Mouse (Mus musculus): Measurements from ENCODE around the gene Slc6a13. TPM values are rescaled to one million over a fixed set of nuclear protein-coding genes. Genes with fewer than 3 reads are reported as not detected.

The Slc6a13 gene
- total and polyA plus RNA-seq, 3 experiments, result 1.0 to 1.5 TPM; not detected in 1

GRCm38 (mm10) chr6:121326486-121327069, 26.6 kb downstream of the Slc6a13 start:
- no peak overlapping the region for H3K4me3 ChIP-seq (ENCODE audit: control insufficient read depth in 1 of 2, insufficient read depth in 1 of 2, low read depth in 2 of 2, low read length in 2 of 2)
- no peak for DNase-seq (ENCODE audit: low read depth, low spot score)

GRCm38 (mm10) chr6:121328417-121328884, 28.4 kb downstream of the Slc6a13 start:
- no peak for DNase-seq (ENCODE audit: low read depth, low spot score)
- TF ChIP-seq CTCF (IDR thresholded peaks at IDR 0.05 in 2 of 3, conservative IDR thresholded peaks at IDR 0.05 in 1 of 3; ENCODE audit: control insufficient read depth in 1 of 3, insufficient read depth in 1 of 3, low read depth in 2 of 3, low read length in 3 of 3, poor library complexity in 1 of 3, severe bottlenecking in 1 of 3), result no peak
- no peak for TF ChIP-seq MAZ (IDR thresholded peaks at IDR 0.05; ENCODE audit: low read depth, low read length)
- TF ChIP-seq RAD21 (IDR thresholded peaks at IDR 0.05; ENCODE audit: low read depth, low read length), result no peak

More at GRCm38 (mm10) chr6:121326486-121327069, 26.6 kb downstream of the Slc6a13 start:
- Histone ChIP-seq H3K27ac (ENCODE audit: control insufficient read depth, low read depth, low read length) (no peak overlapping the region), H3K79me2 (ENCODE audit: control insufficient read depth, insufficient read depth, low read length, poor library complexity) (no peaks in the 10 kb centered on the region; the same call in 1 of the 2 replicates), H3K27me3 (ENCODE audit: control insufficient read depth in 1 of 2, insufficient read depth in 2 of 2, low read length in 2 of 2) (no peaks in the 10 kb centered on the region; a peak in 1 of 4 replicates), H3K36me3 (ENCODE audit: control insufficient read depth in 1 of 2, insufficient read depth in 2 of 2, low read length in 2 of 2) (no peaks in the 10 kb centered on the region), H3K9me3 (replicated peaks; ENCODE audit: insufficient read depth, low read length) (no peaks in the 10 kb centered on the region), H3K4me1 (ENCODE audit: control insufficient read depth in 1 of 2, insufficient read depth in 2 of 2, low read length in 2 of 2) (no peaks in the 10 kb centered on the region), H3K9ac (ENCODE audit: control insufficient read depth, low read depth, low read length, poor library complexity, severe bottlenecking) (no peak overlapping the region)
- TF ChIP-seq GATA1 (IDR thresholded peaks at IDR 0.05; ENCODE audit: low read depth, low read length), result no peak
- no peak for TF ChIP-seq JUND (IDR thresholded peaks at IDR 0.05; ENCODE audit: low read depth, low read length)
- no peak for TF ChIP-seq POLR2AphosphoS5 (IDR thresholded peaks at IDR 0.05; ENCODE audit: borderline replicate concordance, low read depth, low read length)
- no peak for TF ChIP-seq SIN3A (IDR thresholded peaks at IDR 0.05; ENCODE audit: low read length)
- no peak for TF ChIP-seq MAZ (IDR thresholded peaks at IDR 0.05; ENCODE audit: low read depth, low read length)
- no peak for TF ChIP-seq USF2 (IDR thresholded peaks at IDR 0.05; ENCODE audit: borderline replicate concordance in 1 of 2, insufficient read depth in 1 of 2, low read depth in 1 of 2, low read length in 2 of 2)
- no peak for TF ChIP-seq BHLHE40 (IDR thresholded peaks at IDR 0.05; ENCODE audit: borderline replicate concordance, low read depth, low read length)
- no peak for TF ChIP-seq HCFC1 (IDR thresholded peaks at IDR 0.05; ENCODE audit: low read depth, low read length)
- TF ChIP-seq ZMIZ1 (IDR thresholded peaks at IDR 0.05; ENCODE audit: low read depth, low read length), result no peak
- no peak for TF ChIP-seq TCF12 (IDR thresholded peaks at IDR 0.05; ENCODE audit: low read depth, low read length)
- TF ChIP-seq MYC (IDR thresholded peaks at IDR 0.05; ENCODE audit: low read depth, low read length), result no peak
- TF ChIP-seq MAX (IDR thresholded peaks at IDR 0.05; ENCODE audit: low read length), result no peak
- no peak for TF ChIP-seq KAT2A (conservative IDR thresholded peaks at IDR 0.05; ENCODE audit: low read depth, low read length)

More at GRCm38 (mm10) chr6:121328417-121328884, 28.4 kb downstream of the Slc6a13 start:
- Histone ChIP-seq H3K4me3 (ENCODE audit: control insufficient read depth in 1 of 2, insufficient read depth in 1 of 2, low read depth in 2 of 2, low read length in 2 of 2) (no peak overlapping the region), H3K36me3 (ENCODE audit: control insufficient read depth in 1 of 2, insufficient read depth in 2 of 2, low read length in 2 of 2) (no peaks in the 10 kb centered on the region), H3K79me2 (ENCODE audit: control insufficient read depth, insufficient read depth, low read length, poor library complexity) (no peaks in the 10 kb centered on the region; the same call in 1 of the 2 replicates), H3K27ac (ENCODE audit: control insufficient read depth, low read depth, low read length) (no peak overlapping the region), H3K4me1 (ENCODE audit: control insufficient read depth in 1 of 2, insufficient read depth in 2 of 2, low read length in 2 of 2) (no peaks in the 10 kb centered on the region), H3K27me3 (ENCODE audit: control insufficient read depth in 1 of 2, insufficient read depth in 2 of 2, low read length in 2 of 2) (no peaks in the 10 kb centered on the region; a peak in 1 of 4 replicates), H3K9me3 (replicated peaks; ENCODE audit: insufficient read depth, low read length) (no peaks in the 10 kb centered on the region), H3K9ac (ENCODE audit: control insufficient read depth, low read depth, low read length, poor library complexity, severe bottlenecking) (no peak overlapping the region)

Data from MEL (cell line).